Mouse (Mus musculus): ENCODE data around the gene Ypel2. TPM values are rescaled to one million over a fixed set of nuclear protein-coding genes. Genes with fewer than 3 reads are reported as not detected.
A peak's percentile ranks its signal among the peaks of the same experiment; 100 is the strongest.

The Ypel2 gene
- polyA plus RNA-seq, 2 experiments, result 6.8 to 9.2 TPM

DNA sequence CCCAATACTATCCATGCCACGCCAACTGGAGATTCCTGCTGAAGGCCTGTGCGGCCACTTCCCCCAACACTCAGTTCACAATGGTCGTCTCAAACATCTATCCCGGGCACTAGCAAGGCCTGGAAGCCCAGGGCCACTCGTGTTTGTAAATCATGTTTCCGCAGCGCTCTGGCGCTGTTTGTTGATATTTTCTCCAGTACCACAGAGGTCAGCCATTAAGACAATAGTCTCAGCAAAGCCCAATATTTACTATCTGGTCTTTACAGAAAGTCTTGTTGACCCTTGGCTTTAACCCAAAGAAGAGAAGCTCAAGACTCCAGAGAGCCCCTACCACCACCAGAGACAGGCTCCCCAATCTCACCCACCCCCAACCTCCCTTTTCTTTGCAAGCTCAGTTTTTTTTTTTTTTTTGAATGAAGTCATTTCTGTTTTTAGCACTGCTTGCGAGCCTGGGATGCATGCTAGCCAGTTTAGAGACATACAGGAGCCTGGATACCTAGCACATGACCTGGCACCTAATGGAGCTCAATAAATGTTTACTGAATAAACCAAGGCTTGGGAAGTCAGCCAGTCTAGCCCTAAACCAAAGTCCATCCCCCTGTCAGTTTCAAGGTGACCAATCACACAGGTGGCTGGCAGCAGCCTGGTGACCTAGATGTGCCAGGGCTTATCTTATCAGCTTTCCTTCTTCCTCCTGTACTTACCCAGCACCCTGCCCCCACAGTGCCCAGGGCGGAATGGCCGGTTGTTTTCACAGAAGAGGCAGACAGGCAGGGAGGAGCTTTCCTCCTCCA, 31.8 kb downstream of the Ypel2 start:
- peaks cover 37% of the 10 kb centered on the region for H3K4me1 ChIP-seq (ENCODE audit: control insufficient read depth, insufficient read depth, low read length)
- H3K9me3 ChIP-seq (ENCODE audit: control insufficient read depth, low read length), result no peaks in the 10 kb centered on the region
- no peak overlapping the region for H3K9ac ChIP-seq (ENCODE audit: low read depth, low read length, severe bottlenecking)
- DNase-seq (ENCODE audit: low spot score) (no peak), ATAC-seq (ENCODE audit: low FRiP score, low read depth) (no peak)
- H3K36me3 ChIP-seq (ENCODE audit: control insufficient read depth, insufficient read depth, low read length), result peaks cover 35% of the 10 kb centered on the region
- H3K4me2 ChIP-seq (replicated peaks; ENCODE audit: low read depth, low read length, severe bottlenecking), result no peak overlapping the region
- H3K27me3 ChIP-seq (ENCODE audit: control insufficient read depth, insufficient read depth, low read length), result no peaks in the 10 kb centered on the region
- H3K27ac ChIP-seq (replicated peaks; ENCODE audit: low read depth, low read length), result no peak overlapping the region
- TF ChIP-seq POLR2A (IDR thresholded peaks at IDR 0.05; ENCODE audit: borderline replicate concordance, extremely low read depth, insufficient read depth, insufficient read length), result no peak
- whole genome bisulfite sequencing, result 76% methylated on average over 11 of the region's 11 CpGs
- H3K4me3 ChIP-seq (replicated peaks; ENCODE audit: low read length), result no peak overlapping the region

GRCm38 (mm10) chr11:86960331-86960730, 33.2 kb downstream of the Ypel2 start:
- Histone ChIP-seq H3K27ac (replicated peaks; ENCODE audit: low read depth, low read length) (peak overlapping the region; percentile 11; the same call in 1 of the 2 replicates), H3K4me1 (ENCODE audit: control insufficient read depth, insufficient read depth, low read length) (peaks cover 43% of the 10 kb centered on the region), H3K4me3 (replicated peaks; ENCODE audit: low read length) (no peak overlapping the region), H3K4me2 (replicated peaks; ENCODE audit: low read depth, low read length, severe bottlenecking) (no peak overlapping the region), H3K36me3 (ENCODE audit: control insufficient read depth, insufficient read depth, low read length) (peaks cover 31% of the 10 kb centered on the region), H3K27me3 (ENCODE audit: control insufficient read depth, insufficient read depth, low read length) (no peaks in the 10 kb centered on the region), H3K9ac (ENCODE audit: low read depth, low read length, severe bottlenecking) (no peak overlapping the region), H3K9me3 (ENCODE audit: control insufficient read depth, low read length) (no peaks in the 10 kb centered on the region)
- ATAC-seq (ENCODE audit: low FRiP score, low read depth) (no peak), DNase-seq (ENCODE audit: low spot score) (no peak)
- no peak for TF ChIP-seq POLR2A (IDR thresholded peaks at IDR 0.05; ENCODE audit: borderline replicate concordance, extremely low read depth, insufficient read depth, insufficient read length)
- WGBS, result 53% methylated on average over 2 of the region's 2 CpGs

DNA sequence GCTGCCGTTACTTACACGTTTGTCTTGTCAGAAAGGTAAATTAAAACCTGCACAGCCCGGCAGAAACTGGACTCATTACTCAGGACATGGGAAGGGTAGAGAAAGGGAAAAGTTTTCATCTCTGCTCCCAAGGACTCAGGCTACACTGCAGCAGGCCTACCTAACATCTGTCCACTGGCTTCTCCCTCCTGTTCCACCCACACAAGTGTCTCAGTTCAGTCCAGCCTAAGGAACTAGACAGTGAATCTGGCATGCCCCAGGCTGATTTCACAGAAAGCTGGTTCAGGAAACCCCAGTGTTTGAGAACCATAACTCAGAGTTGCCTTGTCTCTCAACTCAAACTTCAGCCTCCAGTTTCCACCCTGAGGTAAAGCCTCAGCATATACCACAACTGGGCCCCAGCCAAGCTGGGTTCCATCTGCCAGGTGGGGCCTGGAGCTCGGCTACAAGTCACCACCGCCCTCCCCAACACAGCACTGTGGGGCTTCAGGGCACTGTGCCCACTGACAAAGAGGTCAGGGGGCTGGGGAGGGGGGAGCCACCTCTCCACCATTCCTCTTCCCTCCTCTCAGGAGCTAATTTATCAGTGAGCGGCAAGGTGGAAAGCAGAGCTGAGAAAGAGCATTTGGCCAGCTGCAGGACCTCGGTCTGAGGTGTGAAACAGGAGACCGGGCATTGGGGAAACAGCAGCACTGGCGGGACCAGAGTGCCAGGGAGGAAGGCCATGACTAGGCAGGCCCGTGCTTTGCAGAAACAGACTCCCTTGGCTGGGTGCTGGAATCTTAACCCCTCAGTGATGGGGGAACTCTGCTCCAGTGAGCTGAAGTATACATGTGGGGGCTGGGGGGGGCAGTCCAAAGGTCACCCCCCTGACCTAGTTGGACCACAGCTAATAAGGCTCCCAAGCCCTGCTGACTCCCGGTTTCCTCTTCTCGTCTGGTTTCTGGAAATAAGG, 34.5 kb downstream of the Ypel2 start:
- Histone ChIP-seq H3K27ac (replicated peaks; ENCODE audit: low read depth, low read length) (peak overlapping the region; percentile 76), H3K4me3 (replicated peaks; ENCODE audit: low read length) (no peak overlapping the region), H3K36me3 (ENCODE audit: control insufficient read depth, insufficient read depth, low read length) (peaks cover 25% of the 10 kb centered on the region), H3K4me1 (ENCODE audit: control insufficient read depth, insufficient read depth, low read length) (peaks cover 43% of the 10 kb centered on the region), H3K27me3 (ENCODE audit: control insufficient read depth, insufficient read depth, low read length) (no peaks in the 10 kb centered on the region), H3K9ac (ENCODE audit: low read depth, low read length, severe bottlenecking) (peak overlapping the region; percentile 9; the same call in 1 of the 2 replicates), H3K4me2 (replicated peaks; ENCODE audit: low read depth, low read length, severe bottlenecking) (no peak overlapping the region), H3K9me3 (ENCODE audit: control insufficient read depth, low read length) (no peaks in the 10 kb centered on the region)
- DNase-seq (ENCODE audit: low spot score) (no peak), ATAC-seq (ENCODE audit: low FRiP score, low read depth) (no peak)
- TF ChIP-seq POLR2A (IDR thresholded peaks at IDR 0.05; ENCODE audit: borderline replicate concordance, extremely low read depth, insufficient read depth, insufficient read length), result no peak
- WGBS, result 30% methylated on average over 12 of the region's 12 CpGs

DNA sequence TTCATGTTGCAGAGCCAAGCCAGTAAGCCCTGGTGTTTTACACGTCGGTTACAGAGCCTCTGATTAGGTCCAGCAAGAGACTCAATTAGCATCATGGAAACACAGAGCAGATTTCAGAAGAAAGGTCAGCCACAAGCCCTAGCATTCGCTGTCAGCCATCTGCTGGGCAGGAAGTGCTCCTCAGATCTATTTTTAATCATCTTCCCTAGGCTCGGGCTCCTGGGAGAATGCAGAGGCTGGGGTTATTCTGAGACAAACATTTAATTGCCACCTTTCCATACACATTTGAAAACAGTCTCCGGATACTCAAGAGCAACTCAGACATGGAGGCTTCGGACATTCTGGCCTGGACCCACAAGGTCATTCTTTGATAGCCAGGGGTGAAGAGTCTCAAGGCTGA, 35.3 kb downstream of the Ypel2 start:
- Histone ChIP-seq H3K9ac (ENCODE audit: low read depth, low read length, severe bottlenecking) (no peak overlapping the region), H3K36me3 (ENCODE audit: control insufficient read depth, insufficient read depth, low read length) (peaks cover 17% of the 10 kb centered on the region), H3K4me2 (replicated peaks; ENCODE audit: low read depth, low read length, severe bottlenecking) (no peak overlapping the region), H3K4me1 (ENCODE audit: control insufficient read depth, insufficient read depth, low read length) (peaks cover 43% of the 10 kb centered on the region), H3K27ac (replicated peaks; ENCODE audit: low read depth, low read length) (peak overlapping the region; percentile 76), H3K9me3 (ENCODE audit: control insufficient read depth, low read length) (no peaks in the 10 kb centered on the region), H3K4me3 (replicated peaks; ENCODE audit: low read length) (no peak overlapping the region), H3K27me3 (ENCODE audit: control insufficient read depth, insufficient read depth, low read length) (no peaks in the 10 kb centered on the region)
- TF ChIP-seq POLR2A (IDR thresholded peaks at IDR 0.05; ENCODE audit: borderline replicate concordance, extremely low read depth, insufficient read depth, insufficient read length), result no peak
- ATAC-seq (ENCODE audit: low FRiP score, low read depth), result no peak
- no peak for DNase-seq (ENCODE audit: low spot score)
- 39% methylated on average over 6 of the region's 6 CpGs for WGBS

DNA sequence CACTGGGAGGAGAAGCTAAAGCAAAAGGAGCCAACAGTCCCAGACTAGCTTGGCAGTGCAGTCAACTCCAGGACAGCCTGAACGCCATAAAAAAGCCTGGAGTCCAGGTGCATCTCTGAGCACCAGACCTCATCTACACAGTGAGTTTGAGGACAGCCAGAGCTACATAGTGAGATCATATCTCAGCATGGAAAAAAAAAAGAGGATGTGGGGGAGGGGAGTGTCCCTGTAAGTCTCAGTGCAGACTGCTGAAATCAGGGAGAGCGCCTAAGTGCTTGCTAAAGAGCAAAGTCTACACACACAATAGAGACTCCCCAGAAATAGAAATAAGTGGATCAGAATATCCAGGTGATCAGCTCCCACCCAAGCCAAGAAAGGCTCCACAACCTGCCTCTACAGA, 37.1 kb downstream of the Ypel2 start:
- peak; percentile 53 for DNase-seq (ENCODE audit: low spot score)
- H3K4me1 ChIP-seq (ENCODE audit: control insufficient read depth, insufficient read depth, low read length), result peaks cover 40% of the 10 kb centered on the region

More for the DNA sequence above, 37.1 kb downstream of the Ypel2 start:
- H3K36me3 ChIP-seq (ENCODE audit: control insufficient read depth, insufficient read depth, low read length), result peaks cover 12% of the 10 kb centered on the region
- no peak overlapping the region; the same call in 1 of the 2 replicates for H3K9ac ChIP-seq (ENCODE audit: low read depth, low read length, severe bottlenecking)
- H3K27me3 ChIP-seq (ENCODE audit: control insufficient read depth, insufficient read depth, low read length), result no peaks in the 10 kb centered on the region
- H3K4me3 ChIP-seq (replicated peaks; ENCODE audit: low read length), result no peak overlapping the region
- ATAC-seq (ENCODE audit: low FRiP score, low read depth), result 0 out of 2 replicates have a peak, but pooled peaks have one; percentile 20
- H3K9me3 ChIP-seq (ENCODE audit: control insufficient read depth, low read length), result no peaks in the 10 kb centered on the region
- H3K4me2 ChIP-seq (replicated peaks; ENCODE audit: low read depth, low read length, severe bottlenecking), result no peak overlapping the region
- WGBS, result 48% methylated on average over 2 of the region's 2 CpGs
- no peak overlapping the region for H3K27ac ChIP-seq (replicated peaks; ENCODE audit: low read depth, low read length)
- TF ChIP-seq POLR2A (IDR thresholded peaks at IDR 0.05; ENCODE audit: borderline replicate concordance, extremely low read depth, insufficient read depth, insufficient read length), result no peak

Measured in limb, embryonic 14.5 days (tissue).